Mouse (Mus musculus): Measurements from ENCODE around the gene Nup153.

GRCm38 (mm10) chr13:46757946-46758345 lies 30.2 kb upstream of the Nup153 start:
- TF ChIP-seq POLR2A (IDR thresholded peaks at IDR 0.05; ENCODE audit: control insufficient read depth, extremely low read depth, insufficient read depth, low read length, poor library complexity) = no peak
- TF ChIP-seq CTCF (IDR thresholded peaks at IDR 0.05; ENCODE audit: borderline replicate concordance, control insufficient read depth, extremely low read depth, insufficient read depth, low read length, poor library complexity) = no peak

All from thymus, adult 2 months (tissue).